Mouse (Mus musculus): ENCODE measurements around the gene Lrrc41. TPM values are rescaled to one million over a fixed set of nuclear protein-coding genes. Genes with fewer than 3 reads are reported as not detected.

Gene Lrrc41
- polyA plus RNA-seq, 1 experiment from 2014 or later, result 53.8 TPM

DNA sequence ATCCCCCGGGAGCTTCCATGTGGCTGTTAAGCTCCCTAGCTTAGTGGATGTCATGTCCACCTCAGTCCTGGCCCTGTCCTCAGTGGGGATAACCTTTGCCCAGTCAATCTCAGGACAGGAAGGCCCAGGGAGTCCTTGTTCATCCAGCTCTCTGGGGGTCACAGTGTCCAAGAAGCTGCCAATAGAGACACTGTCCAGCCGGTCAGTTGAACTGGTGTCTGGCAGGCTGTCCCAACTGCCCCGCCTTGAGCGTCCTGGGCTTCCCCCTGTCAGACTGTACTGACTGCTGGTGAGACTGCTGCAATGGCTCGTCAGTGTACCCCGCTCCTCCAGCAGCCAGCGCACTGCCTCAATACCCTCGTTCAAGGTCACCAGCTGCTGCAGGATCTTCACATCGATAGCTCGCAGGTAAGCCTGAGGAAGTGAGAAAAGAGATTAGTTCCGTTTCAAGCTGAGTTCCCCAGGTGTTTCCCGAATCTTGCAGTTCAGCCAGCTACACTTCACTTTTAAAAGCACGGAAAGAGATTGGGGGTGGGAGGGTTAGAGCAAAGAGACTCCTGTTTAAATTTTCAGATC is 62.4 kb downstream of the Lrrc41 start:
- ATAC-seq (replicated peaks; ENCODE audit: extremely low read depth, insufficient read depth, low FRiP score), result no peak
- Histone ChIP-seq H3K9ac (ENCODE audit: low read length) (no peak overlapping the region), H3K4me2 (ENCODE audit: low read depth, low read length) (no peak overlapping the region), H3K36me3 (ENCODE audit: control insufficient read depth, insufficient read depth) (no peaks in the 10 kb centered on the region), H3K4me3 (ENCODE audit: low read length) (no peak overlapping the region), H3K9me3 (replicated peaks; ENCODE audit: control insufficient read depth, low read length) (no peaks in the 10 kb centered on the region), H3K27me3 (ENCODE audit: control insufficient read depth, insufficient read depth, low read length) (no peaks in the 10 kb centered on the region), H3K27ac (ENCODE audit: low read length) (no peak overlapping the region), H3K4me1 (ENCODE audit: control insufficient read depth, insufficient read depth, low read length) (0 out of 2 replicates have a peak, but pooled peaks cover 2% of the 10 kb centered on the region)
- 38% methylated on average over 13 of the region's 13 CpGs for WGBS

DNA sequence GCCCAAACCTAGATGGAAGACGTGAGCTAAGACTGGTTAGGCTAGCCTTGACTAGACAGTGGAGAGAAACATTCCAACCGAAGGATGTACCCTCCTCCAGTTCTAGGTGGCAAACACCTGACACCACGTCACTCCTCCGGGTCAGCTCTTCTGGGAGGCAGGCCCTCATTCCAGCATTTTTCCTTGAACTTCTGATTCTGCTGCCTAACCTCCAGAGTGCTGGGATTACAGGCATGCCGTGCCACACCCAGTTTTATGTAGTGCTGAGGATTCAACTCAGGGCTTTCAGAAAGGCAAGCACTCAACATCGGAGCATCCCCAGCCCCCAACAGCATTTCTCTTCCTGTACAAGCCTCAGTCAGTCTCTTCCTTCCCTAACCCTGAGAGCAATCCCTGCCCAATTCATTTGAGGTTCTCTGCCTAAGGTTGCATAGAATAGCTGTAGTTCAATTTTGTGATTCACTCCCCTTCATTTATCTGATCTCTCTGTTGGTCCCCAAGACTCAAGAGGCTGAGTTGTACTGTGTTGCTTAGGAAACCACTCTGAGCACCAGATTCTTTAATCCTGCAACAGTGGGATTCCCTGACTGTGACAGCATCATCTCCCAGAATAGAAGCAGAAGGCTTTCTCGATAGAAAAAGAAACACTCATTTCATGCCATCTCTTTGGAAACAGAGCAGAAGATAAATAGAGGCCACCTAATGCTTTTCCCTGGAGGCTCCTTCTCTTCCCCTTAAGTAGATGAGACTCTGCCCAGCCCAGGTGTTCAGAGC is 65.9 kb downstream of the Lrrc41 start:
- no peaks in the 10 kb centered on the region for H3K36me3 ChIP-seq (ENCODE audit: control insufficient read depth, insufficient read depth)
- no peaks in the 10 kb centered on the region for H3K27me3 ChIP-seq (ENCODE audit: control insufficient read depth, insufficient read depth, low read length)
- peaks cover 7% of the 10 kb centered on the region for H3K4me1 ChIP-seq (ENCODE audit: control insufficient read depth, insufficient read depth, low read length)
- no peak overlapping the region for H3K27ac ChIP-seq (ENCODE audit: low read length)
- H3K9ac ChIP-seq (ENCODE audit: low read length), result no peak overlapping the region
- H3K4me3 ChIP-seq (ENCODE audit: low read length), result no peak overlapping the region
- H3K4me2 ChIP-seq (ENCODE audit: low read depth, low read length), result no peak overlapping the region
- WGBS, result 58% methylated on average over 7 of the region's 7 CpGs
- no peaks in the 10 kb centered on the region for H3K9me3 ChIP-seq (replicated peaks; ENCODE audit: control insufficient read depth, low read length)
- no peak for ATAC-seq (replicated peaks; ENCODE audit: extremely low read depth, insufficient read depth, low FRiP score)

DNA sequence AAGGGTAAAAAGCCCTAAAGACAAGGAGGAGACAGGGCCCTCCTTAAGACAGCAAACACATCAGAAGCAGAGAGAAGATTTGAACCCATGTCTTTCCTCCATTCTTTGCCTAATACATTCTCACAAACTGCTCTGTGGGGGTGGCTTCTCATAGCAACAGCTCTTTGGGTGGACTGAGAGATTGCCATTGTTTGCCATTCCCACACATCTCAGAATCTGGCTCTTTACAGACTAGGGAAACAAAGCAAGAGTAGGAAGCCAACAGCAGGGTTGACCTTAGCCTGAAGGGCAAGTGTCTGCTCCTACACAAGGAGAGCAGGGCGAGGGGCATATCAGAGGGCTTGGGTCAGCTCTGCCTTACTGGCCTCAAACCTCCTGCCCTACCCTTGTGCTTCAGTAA is 66.7 kb downstream of the Lrrc41 start:
- WGBS, result 91% methylated on average over 1 of the region's 1 CpGs
- H3K9me3 ChIP-seq (replicated peaks; ENCODE audit: control insufficient read depth, low read length), result no peaks in the 10 kb centered on the region
- ATAC-seq (replicated peaks; ENCODE audit: extremely low read depth, insufficient read depth, low FRiP score), result no peak
- H3K4me1 ChIP-seq (ENCODE audit: control insufficient read depth, insufficient read depth, low read length), result peaks cover 7% of the 10 kb centered on the region
- no peaks in the 10 kb centered on the region for H3K27me3 ChIP-seq (ENCODE audit: control insufficient read depth, insufficient read depth, low read length)
- H3K27ac ChIP-seq (ENCODE audit: low read length), result no peak overlapping the region
- H3K36me3 ChIP-seq (ENCODE audit: control insufficient read depth, insufficient read depth), result no peaks in the 10 kb centered on the region
- H3K4me2 ChIP-seq (ENCODE audit: low read depth, low read length), result no peak overlapping the region
- no peak overlapping the region for H3K9ac ChIP-seq (ENCODE audit: low read length)
- H3K4me3 ChIP-seq (ENCODE audit: low read length), result no peak overlapping the region

DNA sequence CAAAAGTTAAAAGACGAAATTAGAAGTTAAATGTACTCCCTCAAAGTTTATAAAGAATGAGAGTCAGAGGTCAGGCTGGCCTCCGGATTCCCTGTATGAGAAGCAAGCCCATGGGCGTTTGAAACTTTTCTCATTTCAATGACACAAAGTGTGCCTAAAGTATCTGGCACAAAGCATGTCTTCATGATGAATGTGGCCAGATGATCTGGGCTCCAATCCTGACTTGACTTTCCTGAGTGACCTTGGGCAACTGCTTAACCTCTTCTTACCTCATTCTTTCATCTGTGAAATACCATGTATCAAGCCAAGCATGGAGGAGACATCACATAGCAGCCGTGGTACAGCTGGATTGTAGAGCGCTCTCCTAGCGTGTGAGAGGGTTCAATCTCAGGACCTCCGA is 67.2 kb downstream of the Lrrc41 start:
- no peaks in the 10 kb centered on the region for H3K27me3 ChIP-seq (ENCODE audit: control insufficient read depth, insufficient read depth, low read length)
- H3K4me3 ChIP-seq (ENCODE audit: low read length), result no peak overlapping the region
- WGBS, result 88% methylated on average over 7 of the region's 7 CpGs
- H3K27ac ChIP-seq (ENCODE audit: low read length), result no peak overlapping the region
- H3K9ac ChIP-seq (ENCODE audit: low read length), result no peak overlapping the region
- H3K36me3 ChIP-seq (ENCODE audit: control insufficient read depth, insufficient read depth), result no peaks in the 10 kb centered on the region
- no peak overlapping the region for H3K4me2 ChIP-seq (ENCODE audit: low read depth, low read length)
- 0 out of 2 replicates have a peak, but pooled peaks cover 2% of the 10 kb centered on the region for H3K9me3 ChIP-seq (replicated peaks; ENCODE audit: control insufficient read depth, low read length)
- ATAC-seq (replicated peaks; ENCODE audit: extremely low read depth, insufficient read depth, low FRiP score), result no peak
- H3K4me1 ChIP-seq (ENCODE audit: control insufficient read depth, insufficient read depth, low read length), result peaks cover 7% of the 10 kb centered on the region

DNA sequence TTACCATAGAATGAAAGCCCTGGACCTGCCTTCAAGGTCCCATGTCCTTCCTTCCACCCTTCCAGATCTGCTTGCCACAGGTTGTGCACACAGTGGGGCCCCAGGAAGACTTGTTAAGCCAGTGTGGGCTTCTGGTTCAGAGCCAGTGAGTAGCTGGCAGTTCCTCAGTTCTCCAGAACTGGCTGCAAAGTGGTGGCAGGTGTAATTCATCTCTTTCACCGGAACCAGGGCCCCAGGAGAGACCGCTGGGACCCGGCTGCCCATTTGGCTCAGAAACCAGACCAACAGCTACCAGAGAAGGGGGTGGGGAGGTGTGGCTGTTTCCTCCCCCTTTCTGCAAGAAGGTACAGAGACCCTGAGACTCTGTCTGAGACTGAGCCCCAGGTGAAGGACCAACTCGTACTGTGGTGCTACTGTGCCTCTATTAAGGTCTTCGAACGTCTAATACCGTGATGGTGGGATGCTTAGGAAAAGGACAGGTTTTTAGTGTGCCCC is 68.3 kb downstream of the Lrrc41 start:
- whole genome bisulfite sequencing, result 10% methylated on average over 7 of the region's 7 CpGs
- Histone ChIP-seq H3K4me2 (ENCODE audit: low read depth, low read length) (peak overlapping the region; percentile 94), H3K36me3 (ENCODE audit: control insufficient read depth, insufficient read depth) (no peaks in the 10 kb centered on the region), H3K4me3 (ENCODE audit: low read length) (peak overlapping the region; percentile 82), H3K27me3 (ENCODE audit: control insufficient read depth, insufficient read depth, low read length) (no peaks in the 10 kb centered on the region), H3K9me3 (replicated peaks; ENCODE audit: control insufficient read depth, low read length) (0 out of 2 replicates have a peak, but pooled peaks cover 2% of the 10 kb centered on the region), H3K4me1 (ENCODE audit: control insufficient read depth, insufficient read depth, low read length) (peaks cover 7% of the 10 kb centered on the region), H3K9ac (ENCODE audit: low read length) (peak overlapping the region; percentile 84), H3K27ac (ENCODE audit: low read length) (no peak overlapping the region)
- ATAC-seq (replicated peaks; ENCODE audit: extremely low read depth, insufficient read depth, low FRiP score), result no peak

DNA sequence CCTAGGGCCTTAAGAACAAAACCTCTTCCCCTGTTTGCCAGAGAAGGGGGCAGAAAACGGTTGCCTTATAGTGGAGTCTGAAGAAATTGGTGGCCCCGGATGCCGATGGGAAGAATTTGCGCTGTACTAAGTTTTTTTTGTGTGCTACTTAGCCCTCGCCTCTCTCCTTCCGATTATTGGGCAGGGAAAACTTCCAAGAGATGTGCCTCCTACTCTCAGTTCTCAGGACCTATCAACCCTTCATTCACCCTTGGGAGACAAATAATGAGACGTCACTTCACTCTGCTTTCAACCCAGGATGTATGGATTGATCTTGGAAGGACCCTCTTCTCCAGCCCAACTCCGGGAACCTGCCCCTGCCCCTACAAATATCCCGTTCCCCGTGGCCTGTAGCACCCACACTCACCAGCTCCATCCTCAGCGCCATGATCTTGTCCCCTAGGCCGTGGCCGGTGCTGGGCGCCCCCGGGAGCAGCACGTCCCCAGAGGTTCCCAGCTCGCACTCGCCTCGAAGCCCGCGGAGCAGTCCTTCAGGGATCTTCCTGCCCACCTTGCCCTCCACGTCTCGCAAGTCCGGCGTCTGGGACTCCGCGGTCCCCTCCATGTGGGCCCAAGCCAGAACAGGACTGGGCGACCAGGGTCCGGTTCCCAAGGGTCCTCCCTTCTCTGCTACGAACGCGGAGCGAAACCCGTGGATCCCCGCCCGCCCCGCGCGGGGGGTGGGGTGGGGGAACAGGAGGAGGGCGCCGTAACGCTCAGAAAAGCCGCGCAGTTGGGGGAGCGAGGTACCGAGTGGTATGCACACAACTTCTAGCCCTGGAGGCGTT is 69.0 kb downstream of the Lrrc41 start:
- H3K9ac ChIP-seq (ENCODE audit: low read length), result peak overlapping the region; percentile 84
- 0 out of 2 replicates have a peak, but pooled peaks cover 2% of the 10 kb centered on the region for H3K9me3 ChIP-seq (replicated peaks; ENCODE audit: control insufficient read depth, low read length)
- H3K4me2 ChIP-seq (ENCODE audit: low read depth, low read length), result peak overlapping the region; percentile 94
- H3K4me3 ChIP-seq (ENCODE audit: low read length), result peak overlapping the region; percentile 82
- peaks cover 7% of the 10 kb centered on the region for H3K4me1 ChIP-seq (ENCODE audit: control insufficient read depth, insufficient read depth, low read length)
- WGBS, result under 1% methylated on average over 45 of the region's 47 CpGs
- peak; percentile 79 for ATAC-seq (replicated peaks; ENCODE audit: extremely low read depth, insufficient read depth, low FRiP score)
- no peaks in the 10 kb centered on the region for H3K27me3 ChIP-seq (ENCODE audit: control insufficient read depth, insufficient read depth, low read length)
- H3K36me3 ChIP-seq (ENCODE audit: control insufficient read depth, insufficient read depth), result no peaks in the 10 kb centered on the region
- 0 out of 2 replicates have a peak overlapping the region, but pooled peaks have one; percentile 4 for H3K27ac ChIP-seq (ENCODE audit: low read length)

Other genes with a start within 250 kb of the Lrrc41 start
- 9.2 and 12.4 TPM in 2 replicates for gene Mob3c, start 247.2 kb upstream of the Lrrc41 start, polyA plus RNA-seq (2015; fragmentation: Nextera tagmentation; extraction: Ambion mirVana)
- 22.7 and 24.7 TPM in 2 replicates for gene Mknk1, start 236.1 kb upstream of the Lrrc41 start, polyA plus RNA-seq (2015; fragmentation: Nextera tagmentation; extraction: Ambion mirVana)
- not detected in 2 replicates for gene Kncn, start 190.9 kb upstream of the Lrrc41 start, polyA plus RNA-seq (2015; fragmentation: Nextera tagmentation; extraction: Ambion mirVana)
- not detected in 2 replicates for gene 6430628N08Rik, start 184.6 kb upstream of the Lrrc41 start, polyA plus RNA-seq (2015; fragmentation: Nextera tagmentation; extraction: Ambion mirVana)
- gene Dmbx1, start 135.3 kb upstream of the Lrrc41 start, polyA plus RNA-seq (2015; fragmentation: Nextera tagmentation; extraction: Ambion mirVana), result 0.06 TPM in 1 of 2 replicates, not detected in the other
- 2.1 and 2.7 TPM in 2 replicates for gene Faah, start 57.3 kb upstream of the Lrrc41 start, polyA plus RNA-seq (2015; fragmentation: Nextera tagmentation; extraction: Ambion mirVana)
- gene Nsun4, start 21.4 kb upstream of the Lrrc41 start, polyA plus RNA-seq (2015; fragmentation: Nextera tagmentation; extraction: Ambion mirVana), result 32.4 and 33.6 TPM in 2 replicates
- gene Uqcrh, start 198 bp upstream of the Lrrc41 start, polyA plus RNA-seq (2015; fragmentation: Nextera tagmentation; extraction: Ambion mirVana), result 1,257 and 1,258 TPM in 2 replicates
- 18.5 and 20.2 TPM in 2 replicates for gene Rad54l, start 48.4 kb downstream of the Lrrc41 start, polyA plus RNA-seq (2015; fragmentation: Nextera tagmentation; extraction: Ambion mirVana)
- 60.2 and 68.8 TPM in 2 replicates for gene Pomgnt1, start 48.6 kb downstream of the Lrrc41 start, polyA plus RNA-seq (2015; fragmentation: Nextera tagmentation; extraction: Ambion mirVana)
- 2.3 and 2.9 TPM in 2 replicates for gene Lurap1, start 76.1 kb downstream of the Lrrc41 start, polyA plus RNA-seq (2015; fragmentation: Nextera tagmentation; extraction: Ambion mirVana)
- gene Tspan1, start 92.3 kb downstream of the Lrrc41 start, polyA plus RNA-seq (2015; fragmentation: Nextera tagmentation; extraction: Ambion mirVana), result 1.9 and 3.2 TPM in 2 replicates
- not detected in 2 replicates for gene 1700042G07Rik, start 98.1 kb downstream of the Lrrc41 start, polyA plus RNA-seq (2015; fragmentation: Nextera tagmentation; extraction: Ambion mirVana)
- gene Gm49337, start 98.1 kb downstream of the Lrrc41 start, polyA plus RNA-seq (2015; fragmentation: Nextera tagmentation; extraction: Ambion mirVana), result not detected in 2 replicates
- 9.0 and 11.2 TPM in 2 replicates for gene Pik3r3, start 146.3 kb downstream of the Lrrc41 start, polyA plus RNA-seq (2015; fragmentation: Nextera tagmentation; extraction: Ambion mirVana)